Mouse (Mus musculus) kidney, adult 2 months (tissue): ENCODE data around the gene Mtch2.

Experiments used
- CTCF ChIP-seq: fragments of 200-500 bp; conservative IDR thresholded peaks from 2 replicates; pipeline ENCODE4 v1.5.1; 2011; ENCODE audit warnings: low read depth, mild to moderate bottlenecking, control low read depth, low read length, moderate library complexity, mixed read lengths; ENCODE audit not compliant: insufficient read depth, insufficient read length
- POLR2A ChIP-seq: fragments of 200-500 bp; IDR thresholded peaks from one replicate; pipeline ENCODE4 v1.6.1; 2011; ENCODE audit warnings: low read depth, low read length, control low read depth

DNA sequence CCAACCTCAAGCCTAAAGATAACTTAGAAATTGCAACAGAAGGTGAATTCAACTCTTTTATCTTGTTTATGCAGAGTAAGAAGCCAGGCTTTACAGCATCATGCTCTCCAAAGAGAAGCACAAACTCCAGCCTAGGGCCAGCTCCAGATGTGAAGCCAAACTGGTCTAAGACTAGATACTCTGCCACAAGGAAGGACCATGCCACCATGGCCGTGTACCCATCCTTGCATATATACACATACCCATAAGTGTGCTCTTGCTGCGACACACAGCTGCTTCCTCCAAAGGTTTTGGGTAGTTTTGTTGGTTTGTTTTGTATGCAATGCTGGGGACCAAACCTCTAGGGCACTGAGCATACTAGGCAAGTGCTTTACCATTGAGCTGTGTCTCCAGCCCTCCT lies 31.7 kb upstream of the Mtch2 start:
- no peak for TF ChIP-seq CTCF
- no peak for TF ChIP-seq POLR2A
